Mouse (Mus musculus) testis, adult 2 months (tissue): ENCODE data around the gene Wdtc1.

Experiments used
- CTCF ChIP-seq: fragments of 200-500 bp; IDR thresholded peaks from 2 replicates; pipeline ENCODE4 v1.5.1; 2012; ENCODE audit warnings: low read depth, mild to moderate bottlenecking, inconsistent platforms, low read length, moderate library complexity; ENCODE audit not compliant: control insufficient read depth, insufficient read depth, insufficient replicate concordance
- POLR2A ChIP-seq: fragments of 200-500 bp; IDR thresholded peaks from 2 replicates; pipeline ENCODE4 v1.6.1; 2012; ENCODE audit warnings: low read depth, mild to moderate bottlenecking, inconsistent platforms, low read length, moderate library complexity; ENCODE audit not compliant: control insufficient read depth

DNA sequence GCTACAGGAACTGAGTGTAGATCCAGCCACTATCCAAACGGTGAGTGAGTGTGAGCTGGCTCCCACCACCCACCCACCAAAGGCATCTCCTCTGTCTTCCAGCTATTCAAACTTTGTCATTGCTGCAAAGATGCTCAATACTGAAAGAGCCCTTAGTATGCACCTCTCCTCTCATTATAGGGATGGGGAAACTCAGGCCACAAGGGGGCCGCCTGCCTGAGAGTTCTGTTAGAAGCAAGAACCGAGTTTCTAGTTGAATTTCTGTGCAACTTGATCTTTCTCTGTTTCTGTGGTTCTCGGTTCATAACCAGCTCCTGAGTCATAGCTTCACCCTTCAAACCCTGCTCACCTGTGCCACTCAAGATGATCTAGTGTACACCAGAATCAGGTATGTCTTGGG is 101.2 kb downstream of the Wdtc1 start:
- TF ChIP-seq POLR2A: no peak
- TF ChIP-seq CTCF: no peak
